Mouse (Mus musculus) ES-E14 (cell line): ENCODE data around the gene 9930021J03Rik. TPM values are rescaled to one million over a fixed set of nuclear protein-coding genes. Genes with fewer than 3 reads are reported as not detected.

Source experiments
- DNase-seq: peaks from one replicate; pipeline ENCODE4 v3.0.0-alpha.2; 2013; ENCODE audit warnings: low read depth, low spot score
- H3K27ac ChIP-seq: 2 replicates; pipeline ENCODE4 v1.5.1; 2012; ENCODE audit warnings: low read depth, mild to moderate bottlenecking, low read length, moderate library complexity, mixed read lengths; ENCODE audit not compliant: poor library complexity, insufficient read depth, severe bottlenecking
- H3K36me3 ChIP-seq: 2 replicates; pipeline ENCODE4 v1.6.1; 2012; ENCODE audit warnings: mild to moderate bottlenecking, low read length, moderate library complexity, mixed read lengths; ENCODE audit not compliant: control insufficient read depth, poor library complexity, insufficient read depth, severe bottlenecking
- H3K4me1 ChIP-seq, 2 experiments: fragments of 150-350 bp in 1 of 2; sonication (generic) in 1 of 2; 2 replicates each; pipeline ENCODE4 v1.6.1; 2012; ENCODE audit warnings: low read length in 2 of 2, mild to moderate bottlenecking in 1 of 2, mixed read lengths in 1 of 2; ENCODE audit not compliant: control insufficient read depth in 2 of 2, insufficient read depth in 2 of 2, poor library complexity in 1 of 2
- H3K4me3 ChIP-seq, 2 experiments: fragments of 150-350 bp in 1 of 2; sonication (generic) in 1 of 2; 2 replicates each; pipeline ENCODE4 v1.5.1; 2012; ENCODE audit warnings: low read length in 2 of 2, low read depth in 1 of 2, mild to moderate bottlenecking in 1 of 2, mixed read lengths in 1 of 2; ENCODE audit not compliant: insufficient read depth in 1 of 2, poor library complexity in 1 of 2, severe bottlenecking in 1 of 2
- H3K9ac ChIP-seq: 2 replicates; pipeline ENCODE4 v1.6.1; 2012; ENCODE audit warnings: low read depth, mild to moderate bottlenecking, low read length, mixed read lengths; ENCODE audit not compliant: poor library complexity, insufficient read depth, severe bottlenecking
- H3K9me3 ChIP-seq: fragments of 150-350 bp; sonication (generic); 2 replicates; pipeline ENCODE4 v1.6.1; 2012; ENCODE audit warnings: low read depth, mild to moderate bottlenecking, low read length; ENCODE audit not compliant: control insufficient read depth, insufficient read depth
- CHD2 ChIP-seq: IDR thresholded peaks from 2 replicates; pipeline ENCODE4 v1.6.1; 2014; ENCODE audit warnings: mild to moderate bottlenecking, low read depth, low read length, inconsistent platforms
- HCFC1 ChIP-seq: IDR thresholded peaks from 2 replicates; pipeline ENCODE4 v1.6.1; 2012; ENCODE audit warnings: low read length, inconsistent platforms, borderline replicate concordance; ENCODE audit not compliant: insufficient read depth
- MAFK ChIP-seq: IDR thresholded peaks from 2 replicates; pipeline ENCODE4 v1.6.1; 2014; ENCODE audit warnings: mild to moderate bottlenecking, low read depth, low read length, inconsistent platforms; ENCODE audit not compliant: insufficient read depth
- ZC3H11A ChIP-seq: IDR thresholded peaks from 2 replicates; pipeline ENCODE4 v1.6.1; 2012; ENCODE audit warnings: low read depth, mild to moderate bottlenecking, inconsistent platforms, low read length, borderline replicate concordance
- ZNF384 ChIP-seq: IDR thresholded peaks from 2 replicates; pipeline ENCODE4 v1.6.1; 2012; ENCODE audit warnings: low read depth, low read length, inconsistent platforms
- in situ Hi-C, 2 experiments: fragments of 600-800 bp; cut with MboI; formaldehyde crosslinking; loops; one replicate each; pipeline ENCODE4 v1.15.1; 2025; ENCODE audit warnings: low sequenced_read_pairs in 2 of 2, inconsistent platforms in 1 of 2; ENCODE audit not compliant: unreplicated experiment in 2 of 2
- total RNA-seq: library from RNA; depleted of rRNA; stranded (reverse); fragments of 300-350 nt; gene quantifications from 2 replicates; pipeline ENCODE4 v1.2.3, GENCODE M21; 2012

The 9930021J03Rik gene
- total RNA-seq, 1 experiment = 15.3 TPM

DNA sequence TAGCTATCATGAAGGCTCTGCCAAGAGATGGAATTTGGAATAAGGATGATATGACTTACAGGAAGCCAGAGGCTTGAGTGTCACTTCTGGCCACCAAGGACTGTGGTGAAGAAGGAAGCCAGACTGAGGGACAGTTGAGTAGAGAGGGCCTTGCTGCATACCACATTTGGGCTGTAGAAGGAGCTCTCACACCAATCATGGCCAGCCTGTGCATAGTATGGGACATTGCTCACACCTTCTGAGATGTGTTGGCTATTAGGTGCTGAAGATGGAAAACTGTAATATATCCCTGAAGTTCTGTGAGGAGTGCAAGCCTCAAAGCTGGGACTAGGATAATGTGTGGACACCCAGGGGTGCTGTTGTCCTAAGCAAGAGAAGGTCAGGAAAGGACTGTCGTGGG is 20.9 kb upstream of the 9930021J03Rik start:
- in situ Hi-C loops = no loop called here
- Histone ChIP-seq H3K4me3 (no peak overlapping the region), H3K9me3 (no peaks in the 10 kb centered on the region), H3K4me1 (peaks cover 0 to 7% of the 10 kb centered on the region in 2 experiments; a peak in 1 of 4 replicates), H3K9ac (no peak overlapping the region), H3K36me3 (no peaks in the 10 kb centered on the region), H3K27ac (no peak overlapping the region)
- no peak for DNase-seq
- no peak for TF ChIP-seq MAFK
- no peak for TF ChIP-seq ZNF384
- TF ChIP-seq ZC3H11A = 0 out of 2 replicates have a peak, but pooled peaks have one; percentile 18

DNA sequence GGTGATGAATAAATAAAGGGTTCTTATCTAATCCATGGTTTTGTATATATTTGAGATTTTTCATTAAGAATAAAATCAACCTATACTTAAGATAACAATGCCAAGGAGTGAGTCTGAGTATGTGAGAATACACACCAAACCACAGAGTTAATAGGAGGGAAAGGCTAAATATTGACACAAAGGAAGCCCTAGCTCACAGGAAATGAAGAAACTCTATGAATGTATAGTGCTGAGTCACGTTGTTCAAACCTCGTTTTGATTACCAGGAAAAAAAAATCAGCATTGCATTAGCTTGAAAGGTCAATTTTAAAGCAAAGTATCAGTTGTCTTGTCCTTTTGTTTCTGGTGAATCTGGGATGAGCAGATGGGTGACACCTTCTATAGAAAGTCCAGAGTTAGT is 19.2 kb upstream of the 9930021J03Rik start:
- Histone ChIP-seq H3K9ac (no peak overlapping the region), H3K4me3 (no peak overlapping the region), H3K27ac (no peak overlapping the region), H3K9me3 (no peaks in the 10 kb centered on the region), H3K4me1 (no peaks in the 10 kb centered on the region), H3K36me3 (no peaks in the 10 kb centered on the region)
- DNase-seq = no peak
- in situ Hi-C loops = no loop called here
- no peak for TF ChIP-seq ZNF384
- TF ChIP-seq CHD2 = no peak
- no peak for TF ChIP-seq ZC3H11A
- TF ChIP-seq HCFC1 = no peak
- TF ChIP-seq MAFK = no peak

DNA sequence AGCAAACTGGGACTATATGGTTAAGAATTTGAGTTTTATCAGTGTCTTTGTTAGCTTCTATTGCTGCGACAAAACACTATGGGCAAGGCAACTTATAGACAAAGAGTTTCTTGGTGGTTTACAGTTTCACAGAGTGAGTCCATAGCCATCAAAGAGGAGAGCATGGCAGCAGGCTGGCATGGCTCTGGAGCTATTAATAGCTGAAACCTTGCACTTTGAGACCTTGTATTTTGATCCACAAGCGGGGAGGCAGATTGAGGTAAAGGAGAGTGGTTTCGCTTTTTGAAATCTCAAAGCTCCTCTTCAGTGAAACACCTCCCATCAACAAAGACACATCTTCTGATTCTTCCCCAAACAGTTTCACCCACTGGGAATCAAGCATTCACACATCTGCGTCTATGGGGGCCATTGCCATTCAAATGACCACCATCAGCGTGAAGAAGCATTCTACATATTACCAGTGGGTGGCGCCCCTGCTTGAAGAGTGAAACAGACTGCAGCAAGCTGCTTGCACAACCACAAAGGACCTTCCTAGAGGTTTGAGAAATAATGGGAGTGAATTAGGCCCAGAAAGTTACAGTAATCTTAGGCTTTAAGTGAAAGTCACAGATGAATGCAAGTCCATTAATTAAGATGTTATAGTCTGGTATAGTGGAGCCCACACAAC is 18.4 kb upstream of the 9930021J03Rik start:
- TF ChIP-seq MAFK (no peak), ZNF384 (no peak), HCFC1 (no peak), CHD2 (no peak), ZC3H11A (peak; percentile 64; the same call in 1 of the 2 replicates)
- in situ Hi-C loops = no loop called here
- no peak overlapping the region for H3K27ac ChIP-seq
- H3K4me1 ChIP-seq = no peaks in the 10 kb centered on the region
- H3K9me3 ChIP-seq = no peaks in the 10 kb centered on the region
- H3K4me3 ChIP-seq = no peak overlapping the region
- peak; percentile 59 for DNase-seq
- no peaks in the 10 kb centered on the region for H3K36me3 ChIP-seq
- H3K9ac ChIP-seq = no peak overlapping the region

DNA sequence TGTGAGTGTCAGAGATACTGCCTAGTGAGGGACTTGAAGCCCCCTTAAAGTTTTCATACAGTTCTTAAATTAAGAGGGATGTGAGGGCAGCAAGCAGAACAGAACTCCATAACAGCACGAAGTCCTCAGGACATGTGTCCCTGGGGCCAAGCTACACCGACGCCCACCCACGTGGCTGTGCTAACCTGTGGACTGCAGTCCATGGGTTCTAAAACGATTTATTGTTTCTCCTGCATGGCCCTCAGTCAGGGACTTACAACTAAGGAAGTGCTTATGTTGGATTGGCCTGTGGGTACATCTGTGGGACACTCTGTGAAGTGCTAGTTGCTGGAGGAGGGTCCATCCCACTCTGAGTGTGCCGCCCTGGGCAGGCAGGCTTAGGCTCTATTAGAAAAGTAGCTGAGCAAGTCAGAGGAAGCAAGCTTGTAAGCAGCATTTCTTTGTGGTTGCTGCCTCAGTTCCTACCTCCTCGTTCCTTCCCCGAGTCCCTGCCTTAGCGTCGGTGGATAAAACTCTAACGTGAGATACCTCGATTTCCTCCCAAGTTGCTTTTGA is 17.7 kb upstream of the 9930021J03Rik start:
- H3K27ac ChIP-seq = no peak overlapping the region
- no peak overlapping the region for H3K9ac ChIP-seq
- no peaks in the 10 kb centered on the region for H3K9me3 ChIP-seq
- no peaks in the 10 kb centered on the region for H3K36me3 ChIP-seq
- in situ Hi-C loops = no loop called here
- no peaks in the 10 kb centered on the region for H3K4me1 ChIP-seq
- H3K4me3 ChIP-seq = no peak overlapping the region
- TF ChIP-seq CHD2 = no peak
- TF ChIP-seq HCFC1 = no peak
- TF ChIP-seq MAFK = no peak
- no peak for TF ChIP-seq ZNF384
- no peak for TF ChIP-seq ZC3H11A
- no peak for DNase-seq

DNA sequence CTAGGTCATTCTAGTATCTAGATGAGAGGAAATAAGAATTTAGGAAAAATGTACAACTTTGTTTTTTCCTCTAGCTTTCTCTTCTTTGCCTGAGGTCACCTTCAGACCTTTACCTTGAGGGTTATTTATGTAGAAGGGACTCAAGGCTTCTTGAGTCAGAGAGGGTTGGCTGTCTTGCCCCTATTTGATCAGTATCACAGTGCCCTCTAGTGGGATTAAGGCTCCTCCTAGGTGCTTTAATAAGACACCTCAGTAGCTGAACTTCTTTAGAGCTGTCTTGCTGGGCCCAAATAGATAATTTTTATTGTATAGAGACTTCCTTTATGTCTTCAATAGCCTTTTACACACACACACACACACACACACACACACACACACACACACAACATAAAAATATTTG is 15.2 kb upstream of the 9930021J03Rik start:
- H3K4me1 ChIP-seq = no peaks in the 10 kb centered on the region
- H3K27ac ChIP-seq = no peak overlapping the region
- DNase-seq = peak; percentile 51
- H3K4me3 ChIP-seq = no peak overlapping the region
- no peak overlapping the region for H3K9ac ChIP-seq
- no peaks in the 10 kb centered on the region for H3K36me3 ChIP-seq
- no peaks in the 10 kb centered on the region for H3K9me3 ChIP-seq
- in situ Hi-C loops = no loop called here
- TF ChIP-seq HCFC1 (no peak), ZC3H11A (peak; percentile 67), CHD2 (no peak), MAFK (no peak)
